Mouse (Mus musculus): ENCODE results near the gene Dido1. TPM values are rescaled to one million over a fixed set of nuclear protein-coding genes. Genes with fewer than 3 reads are reported as not detected.

The Dido1 gene
- polyA plus RNA-seq, 1 experiment from 2014 or later, result 36.0 TPM

GRCm38 (mm10) chr2:180659353-180660150 is 50.2 kb downstream of the Dido1 start:
- H3K9ac ChIP-seq, result peak overlapping the region; percentile 38
- DNase-seq (peak; percentile 19), ATAC-seq (ENCODE audit: insufficient read depth) (peak; percentile 35; the same call in 1 of the 2 replicates)
- peak overlapping the region; percentile 40 for H3K4me2 ChIP-seq
- no peaks in the 10 kb centered on the region for H3K27me3 ChIP-seq (ENCODE audit: insufficient read depth, low read length)
- no peak overlapping the region for H3K27ac ChIP-seq (ENCODE audit: low read depth)
- no peaks in the 10 kb centered on the region for H3K4me1 ChIP-seq (ENCODE audit: insufficient read depth)
- no peak overlapping the region for H3K4me3 ChIP-seq (ENCODE audit: low read depth, low read length)
- no peaks in the 10 kb centered on the region for H3K9me3 ChIP-seq (ENCODE audit: low read depth, low read length)
- peaks cover 32% of the 10 kb centered on the region for H3K36me3 ChIP-seq (ENCODE audit: insufficient read depth)
- 33% methylated on average over 42 of the region's 42 CpGs for WGBS
- TF ChIP-seq CTCF (IDR thresholded peaks at IDR 0.05; ENCODE audit: low read depth), result no peak

GRCm38 (mm10) chr2:180658381-180658780 is 51.4 kb downstream of the Dido1 start:
- no peak for TF ChIP-seq CTCF (IDR thresholded peaks at IDR 0.05; ENCODE audit: low read depth)
- DNase-seq (no peak), ATAC-seq (ENCODE audit: insufficient read depth) (no peak)
- Histone ChIP-seq H3K27ac (ENCODE audit: low read depth) (no peak overlapping the region), H3K4me3 (ENCODE audit: low read depth, low read length) (no peak overlapping the region), H3K4me1 (ENCODE audit: insufficient read depth) (no peaks in the 10 kb centered on the region), H3K9me3 (ENCODE audit: low read depth, low read length) (no peaks in the 10 kb centered on the region), H3K4me2 (no peak overlapping the region), H3K27me3 (ENCODE audit: insufficient read depth, low read length) (no peaks in the 10 kb centered on the region), H3K36me3 (ENCODE audit: insufficient read depth) (peaks cover 25% of the 10 kb centered on the region), H3K9ac (no peak overlapping the region)
- WGBS, result 90% methylated on average over 5 of the region's 5 CpGs

- H3K27me3 ChIP-seq (ENCODE audit: insufficient read depth, low read length), result no peaks in the 10 kb centered on the region
- ATAC-seq (ENCODE audit: insufficient read depth), result peak; percentile 61
- no peak overlapping the region for H3K4me2 ChIP-seq
- peaks cover 24% of the 10 kb centered on the region for H3K36me3 ChIP-seq (ENCODE audit: insufficient read depth)
- no peaks in the 10 kb centered on the region for H3K9me3 ChIP-seq (ENCODE audit: low read depth, low read length)
- no peak overlapping the region for H3K27ac ChIP-seq (ENCODE audit: low read depth)
- H3K9ac ChIP-seq, result no peak overlapping the region
- TF ChIP-seq CTCF (IDR thresholded peaks at IDR 0.05; ENCODE audit: low read depth), result peak; percentile 87
- no peaks in the 10 kb centered on the region for H3K4me1 ChIP-seq (ENCODE audit: insufficient read depth)
- WGBS, result 69% methylated on average over 4 of the region's 4 CpGs
- no peak overlapping the region for H3K4me3 ChIP-seq (ENCODE audit: low read depth, low read length)
- peak; percentile 92 for DNase-seq
Measured at GRCm38 (mm10) chr2:180657394-180658013, 52.3 kb downstream of the Dido1 start.

DNA sequence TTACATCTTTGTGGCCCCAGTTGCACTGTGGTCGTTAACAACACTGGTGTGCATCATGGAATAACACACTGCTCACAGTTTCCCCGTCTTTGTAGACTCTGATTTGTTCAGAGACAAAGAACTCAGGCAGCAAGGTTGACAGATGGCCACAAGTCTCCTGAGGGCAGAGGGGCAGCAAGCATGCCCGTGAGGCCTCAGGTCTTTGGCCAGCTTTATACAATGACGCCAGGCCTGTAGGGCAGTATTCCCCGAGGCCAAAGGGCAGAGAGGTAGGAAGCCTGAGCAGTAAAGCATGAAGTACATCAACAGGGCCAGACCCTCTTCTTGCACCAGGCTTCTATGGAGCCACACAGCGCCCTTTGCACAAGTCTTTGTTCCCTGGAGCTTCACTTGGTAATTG is 54.6 kb downstream of the Dido1 start:
- Histone ChIP-seq H3K36me3 (ENCODE audit: insufficient read depth) (0 out of 2 replicates have a peak, but pooled peaks cover 2% of the 10 kb centered on the region), H3K4me1 (ENCODE audit: insufficient read depth) (no peaks in the 10 kb centered on the region), H3K9me3 (ENCODE audit: low read depth, low read length) (no peaks in the 10 kb centered on the region), H3K4me2 (no peak overlapping the region), H3K27ac (ENCODE audit: low read depth) (no peak overlapping the region), H3K9ac (no peak overlapping the region), H3K27me3 (ENCODE audit: insufficient read depth, low read length) (no peaks in the 10 kb centered on the region), H3K4me3 (ENCODE audit: low read depth, low read length) (no peak overlapping the region)
- DNase-seq (no peak), ATAC-seq (ENCODE audit: insufficient read depth) (no peak)
- TF ChIP-seq CTCF (IDR thresholded peaks at IDR 0.05; ENCODE audit: low read depth), result no peak
- whole genome bisulfite sequencing, result 69% methylated on average over 6 of the region's 6 CpGs

DNA sequence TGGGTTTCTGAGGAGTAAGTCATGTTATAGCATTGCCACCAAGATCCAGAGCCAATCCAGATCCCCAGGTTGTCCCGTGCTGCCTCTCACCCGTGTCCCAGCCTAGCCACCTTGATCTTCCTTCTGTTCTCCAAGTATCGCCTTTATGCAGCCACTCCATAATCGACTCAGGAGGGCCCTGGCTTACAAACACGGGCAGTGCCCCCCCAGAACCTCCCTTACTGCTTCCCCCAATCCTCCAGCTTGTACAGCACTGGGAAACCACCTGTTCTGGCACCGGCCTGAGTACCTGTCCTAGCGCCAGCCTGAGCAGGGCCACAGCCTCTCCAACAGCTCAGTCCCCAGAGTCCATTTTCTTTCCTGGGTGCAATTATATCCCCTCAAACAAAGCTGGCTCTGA is 55.1 kb downstream of the Dido1 start:
- H3K27ac ChIP-seq (ENCODE audit: low read depth), result no peak overlapping the region
- no peak overlapping the region for H3K9ac ChIP-seq
- H3K4me1 ChIP-seq (ENCODE audit: insufficient read depth), result no peaks in the 10 kb centered on the region
- DNase-seq (no peak), ATAC-seq (ENCODE audit: insufficient read depth) (no peak)
- no peaks in the 10 kb centered on the region for H3K9me3 ChIP-seq (ENCODE audit: low read depth, low read length)
- no peaks in the 10 kb centered on the region for H3K27me3 ChIP-seq (ENCODE audit: insufficient read depth, low read length)
- H3K36me3 ChIP-seq (ENCODE audit: insufficient read depth), result no peaks in the 10 kb centered on the region
- no peak for TF ChIP-seq CTCF (IDR thresholded peaks at IDR 0.05; ENCODE audit: low read depth)
- H3K4me2 ChIP-seq, result no peak overlapping the region
- 71% methylated on average over 7 of the region's 7 CpGs for WGBS
- H3K4me3 ChIP-seq (ENCODE audit: low read depth, low read length), result no peak overlapping the region

GRCm38 (mm10) chr2:180646841-180647240 is 63.0 kb downstream of the Dido1 start:
- H3K36me3 ChIP-seq (ENCODE audit: insufficient read depth), result no peaks in the 10 kb centered on the region
- no peaks in the 10 kb centered on the region for H3K4me1 ChIP-seq (ENCODE audit: insufficient read depth)
- no peak overlapping the region for H3K9ac ChIP-seq
- H3K27me3 ChIP-seq (ENCODE audit: insufficient read depth, low read length), result peaks cover 6% of the 10 kb centered on the region
- H3K4me3 ChIP-seq (ENCODE audit: low read depth, low read length), result no peak overlapping the region
- ATAC-seq (ENCODE audit: insufficient read depth) (no peak), DNase-seq (no peak)
- TF ChIP-seq CTCF (IDR thresholded peaks at IDR 0.05; ENCODE audit: low read depth), result no peak
- H3K27ac ChIP-seq (ENCODE audit: low read depth), result no peak overlapping the region
- peaks cover 16% of the 10 kb centered on the region for H3K9me3 ChIP-seq (ENCODE audit: low read depth, low read length)
- no peak overlapping the region for H3K4me2 ChIP-seq

GRCm38 (mm10) chr2:180643626-180644025 is 66.2 kb downstream of the Dido1 start:
- peaks cover 30% of the 10 kb centered on the region for H3K27me3 ChIP-seq (ENCODE audit: insufficient read depth, low read length)

More at GRCm38 (mm10) chr2:180643626-180644025, 66.2 kb downstream of the Dido1 start:
- Histone ChIP-seq H3K4me1 (ENCODE audit: insufficient read depth) (no peaks in the 10 kb centered on the region), H3K9ac (no peak overlapping the region), H3K4me2 (no peak overlapping the region), H3K4me3 (ENCODE audit: low read depth, low read length) (no peak overlapping the region), H3K9me3 (ENCODE audit: low read depth, low read length) (peaks cover 16% of the 10 kb centered on the region), H3K27ac (ENCODE audit: low read depth) (no peak overlapping the region), H3K36me3 (ENCODE audit: insufficient read depth) (no peaks in the 10 kb centered on the region)
- TF ChIP-seq CTCF (IDR thresholded peaks at IDR 0.05; ENCODE audit: low read depth), result no peak
- DNase-seq (no peak), ATAC-seq (ENCODE audit: insufficient read depth) (no peak)
